Mouse (Mus musculus) hindlimb bud, embryonic 11.5 days (tissue): ENCODE measurements around the gene Aurka.

Source experiments
- DNase-seq: peaks from one replicate; pipeline ENCODE4 v3.0.0-alpha.2; 2012; ENCODE audit warnings: low read depth, low spot score; ENCODE audit errors: extremely low spot score

Aurka gene

GRCm38 (mm10) chr2:172370411-172371223, at the start of gene Aurka, which contains the start of gene Cstf1:
Aurka (minus strand) TSS chr2:172370535.
Cstf1 (plus strand) TSS chr2:172370681.
- peak; percentile 93 for DNase-seq

GRCm38 (mm10) chr2:172418208-172418607, 47.9 kb upstream of the Aurka start:
- no peak for DNase-seq

- no peak for DNase-seq
These were observed 46.5 kb upstream of the Aurka start for GRCm38 (mm10) chr2:172416876-172417275.

- no peak for DNase-seq
These were observed 45.9 kb upstream of the Aurka start for GRCm38 (mm10) chr2:172416218-172416617.

GRCm38 (mm10) chr2:172413894-172414293, 43.6 kb upstream of the Aurka start:
- DNase-seq, result no peak

- no peak for DNase-seq
These were observed 42.9 kb upstream of the Aurka start for GRCm38 (mm10) chr2:172413273-172413672.

- DNase-seq, result no peak
These were observed 42.1 kb upstream of the Aurka start for GRCm38 (mm10) chr2:172412454-172412853.

- DNase-seq, result no peak
These were observed 40.8 kb upstream of the Aurka start for GRCm38 (mm10) chr2:172411091-172411490.

- no peak for DNase-seq
These were observed 40.4 kb upstream of the Aurka start for GRCm38 (mm10) chr2:172410686-172411085.

GRCm38 (mm10) chr2:172407499-172407898, 37.2 kb upstream of the Aurka start:
- DNase-seq, result no peak

- no peak for DNase-seq
These were observed 35.8 kb upstream of the Aurka start for GRCm38 (mm10) chr2:172406173-172406572.

GRCm38 (mm10) chr2:172405011-172405410, 34.7 kb upstream of the Aurka start:
- DNase-seq, result no peak

- DNase-seq, result no peak
These were observed 33.9 kb upstream of the Aurka start for GRCm38 (mm10) chr2:172404239-172404638.

- DNase-seq, result no peak
These were observed 30.9 kb upstream of the Aurka start for GRCm38 (mm10) chr2:172401116-172401825.

GRCm38 (mm10) chr2:172399901-172400300, 29.6 kb upstream of the Aurka start:
- no peak for DNase-seq

GRCm38 (mm10) chr2:172395961-172396360, 25.6 kb upstream of the Aurka start:
- no peak for DNase-seq

- no peak for DNase-seq
These were observed 24.3 kb upstream of the Aurka start for GRCm38 (mm10) chr2:172394671-172395070.

- no peak for DNase-seq
These were observed 23.7 kb upstream of the Aurka start for GRCm38 (mm10) chr2:172394052-172394392.

GRCm38 (mm10) chr2:172393391-172394051, 23.2 kb upstream of the Aurka start, which contains the start of gene Cass4:
Cass4 (plus strand) TSS chr2:172393794.
- DNase-seq, result no peak

GRCm38 (mm10) chr2:172392041-172392521, 21.7 kb upstream of the Aurka start:
- no peak for DNase-seq

- DNase-seq, result no peak
These were observed 20.0 kb upstream of the Aurka start for GRCm38 (mm10) chr2:172390341-172390740.
